Comparison of ENCODE assay signal across 12 mouse cellular contexts in genomic region chr19:16491497-16491896, GRCm38 (mm10). TPM values are rescaled to one million over a fixed set of nuclear protein-coding genes. Genes with fewer than 3 reads are reported as not detected.
DNase-seq lines count a peak whose midpoint lies in the region; ATAC-seq and TF ChIP-seq lines count a peak whose summit lies in the region.
"Had no signal": no experiment of that assay in that cellular context is flagged by ENCODE, and none has a peak within 500 bp of the region (broad histone marks: within the 10 kb centered on the region; RNA-seq: fewer than 3 reads in every experiment).

No protein-coding gene starts in this region.

- no peaks in the 10 kb centered on the region for H3K27me3 ChIP-seq in lung, embryonic 15.5 days
- H3K27me3 ChIP-seq in forebrain, embryonic 12.5 days = 0 out of 2 replicates have a peak, but pooled peaks cover 5% of the 10 kb centered on the region

- no peak for ATAC-seq in lung, embryonic 15.5 days (ENCODE audit: borderline replicate concordance, extremely low read depth, low FRiP score, low TSS enrichment)
- ATAC-seq in forebrain, embryonic 12.5 days (ENCODE audit: low FRiP score) = peak; percentile 56; the same call in 1 of the 2 replicates
- no peak for ATAC-seq in inflammation-experienced regulatory T-cells, adult 6 months

- H3K4me2 ChIP-seq in lung, embryonic 15.5 days = no peak overlapping the region
- H3K4me2 ChIP-seq in forebrain, embryonic 12.5 days = no peak overlapping the region

- 42% methylated on average over 7 of the region's 7 CpGs for WGBS in lung, embryonic 15.5 days
- 5% methylated on average over 7 of the region's 7 CpGs for WGBS in forebrain, embryonic 12.5 days

- H3K4me1 ChIP-seq in lung, embryonic 15.5 days = peaks cover 22% of the 10 kb centered on the region
- peaks cover 15% of the 10 kb centered on the region for H3K4me1 ChIP-seq in forebrain, embryonic 12.5 days

- H3K4me3 ChIP-seq in lung, embryonic 15.5 days = no peak overlapping the region
- no peak overlapping the region for H3K4me3 ChIP-seq in forebrain, embryonic 12.5 days (replicated peaks)
- H3K4me3 ChIP-seq: heart, adult 2 months; myocyte had no signal

- no peak for TF ChIP-seq POLR2A in brain, embryonic 14.5 days (IDR thresholded peaks at IDR 0.05; ENCODE audit: borderline replicate concordance, extremely low read depth, insufficient read depth, insufficient read length, poor library complexity, severe bottlenecking)

- DNase-seq in lung, postnatal 4 days = no peak
- DNase-seq in brain, embryonic 14.5 days (ENCODE audit: low read depth) = peak; percentile 85
- peak; percentile 26 for DNase-seq in retina, embryonic 14.5 days (ENCODE audit: low spot score)
- no peak for DNase-seq in right cerebral cortex, postnatal 4 days
- DNase-seq: cerebellum, postnatal 14 days; heart, adult 2 months; thymus, postnatal 25 days had no signal

- TF ChIP-seq CTCF in brain, embryonic 14.5 days (IDR thresholded peaks at IDR 0.05; ENCODE audit: borderline replicate concordance, extremely low read depth, insufficient read depth, insufficient read length) = no peak

- H3K36me3 ChIP-seq in lung, embryonic 15.5 days = no peaks in the 10 kb centered on the region
- H3K36me3 ChIP-seq in forebrain, embryonic 12.5 days (replicated peaks) = no peaks in the 10 kb centered on the region

- no peak overlapping the region for H3K9ac ChIP-seq in lung, embryonic 15.5 days
- H3K9ac ChIP-seq in forebrain, embryonic 12.5 days = no peak overlapping the region

- no peaks in the 10 kb centered on the region for H3K9me3 ChIP-seq in lung, embryonic 15.5 days
- H3K9me3 ChIP-seq in forebrain, embryonic 12.5 days = no peaks in the 10 kb centered on the region

- H3K27ac ChIP-seq in lung, embryonic 15.5 days = peak overlapping the region; percentile 68
- 0 out of 2 replicates have a peak overlapping the region, but pooled peaks have one; percentile 61 for H3K27ac ChIP-seq in forebrain, embryonic 12.5 days
- H3K27ac ChIP-seq: heart, adult 2 months; macrophage had no signal

RNA-seq across cellular contexts. Expression of gene Gna14, which starts 55.9 kb away (rescaled TPM):
- polyA plus RNA-seq in lung, embryonic 15.5 days (2015; fragmentation: Nextera tagmentation; extraction: Ambion mirVana) = 12.4 TPM in 2 replicates
- polyA plus RNA-seq in brain, embryonic 14.5 days (2012; rRNA removed) = 0.58 and 0.62 TPM in 2 replicates
- polyA plus RNA-seq in forebrain, embryonic 12.5 days (2016; fragmentation: Nextera tagmentation; extraction: Ambion mirVana) = 1.3 and 2.6 TPM in 2 replicates
- 1 to 10 TPM in 2 of 3 experiments, under 1 TPM in 1; 0.43 to 8.0 (median 3.8) TPM for polyA plus RNA-seq in inflammation-experienced regulatory T-cells, adult 6 months (2017; shearing (Covaris generic))

Comparison
In these comparisons a context has a peak if more than half of its experiments do, and no peak if none do; other contexts are left out.
1. DNase-seq: peak in brain, embryonic 14.5 days (single experiment) and retina, embryonic 14.5 days (single experiment); none in lung, postnatal 4 days (0 of 2) and right cerebral cortex, postnatal 4 days (single experiment).